Mouse (Mus musculus) heart, embryonic 12.5 days (tissue): ENCODE results near the gene Pcbp1. TPM values are rescaled to one million over a fixed set of nuclear protein-coding genes. Genes with fewer than 3 reads are reported as not detected.

Source experiments
- ATAC-seq: fragments of 200-750 bp; cut with Nextera tagmentation; 2 replicates; pipeline ENCODE4 v1.8.0; 2017; ENCODE audit warnings: moderate TSS enrichment, moderate library complexity; ENCODE audit not compliant: insufficient number of reproducible peaks, low FRiP score
- H3K27ac ChIP-seq: fragments of 300-500 bp; sonication (generic); 2 replicates; pipeline ENCODE4 v1.5.1; 2016; ENCODE audit warnings: mild to moderate bottlenecking, moderate library complexity; ENCODE audit not compliant: poor library complexity, severe bottlenecking
- H3K27me3 ChIP-seq: fragments of 300-500 bp; sonication (generic); replicated peaks from 2 replicates; pipeline ENCODE4 v1.6.1; 2016; ENCODE audit warnings: mild to moderate bottlenecking, moderate library complexity
- H3K36me3 ChIP-seq: fragments of 300-500 bp; sonication (generic); 2 replicates; pipeline ENCODE4 v1.6.1; 2016; ENCODE audit warnings: mild to moderate bottlenecking, moderate library complexity
- H3K4me1 ChIP-seq: fragments of 300-500 bp; sonication (generic); replicated peaks from 2 replicates; pipeline ENCODE4 v1.6.1; 2016; ENCODE audit warnings: mild to moderate bottlenecking
- H3K4me2 ChIP-seq: fragments of 300-500 bp; sonication (generic); 2 replicates; pipeline ENCODE4 v1.6.1; 2016; ENCODE audit warnings: mild to moderate bottlenecking, moderate library complexity
- H3K4me3 ChIP-seq: fragments of 300-500 bp; sonication (generic); 2 replicates; pipeline ENCODE4 v1.5.1; 2016; ENCODE audit warnings: mild to moderate bottlenecking
- H3K9ac ChIP-seq: fragments of 300-500 bp; sonication (generic); 2 replicates; pipeline ENCODE4 v1.6.1; 2016; ENCODE audit warnings: mild to moderate bottlenecking, moderate library complexity
- H3K9me3 ChIP-seq: fragments of 300-500 bp; sonication (generic); replicated peaks from 2 replicates; pipeline ENCODE4 v1.6.1; 2016; ENCODE audit warnings: mild to moderate bottlenecking, moderate library complexity
- WGBS: fragments of 180-500 bp; shearing (Covaris S2); methylation state at CpG from one replicate; pipeline ENCODE4 v1.1.7; 2016; 5-methylcytosine and 5-hydroxymethylcytosine counted together
- polyA plus RNA-seq: library from polyadenylated mRNA; unstranded; fragments of >200 nt; fragmentation: Nextera tagmentation; extraction: Ambion mirVana; gene quantifications from 2 replicates; pipeline ENCODE4 v1.2.1, GENCODE M21; 2016

Gene Pcbp1
- polyA plus RNA-seq, 1 experiment from 2014 or later: 416 TPM

- Histone ChIP-seq H3K9me3 (no peaks in the 10 kb centered on the region), H3K36me3 (no peaks in the 10 kb centered on the region), H3K4me1 (0 out of 2 replicates have a peak, but pooled peaks cover 7% of the 10 kb centered on the region), H3K27ac (no peak overlapping the region), H3K4me2 (no peak overlapping the region), H3K4me3 (no peak overlapping the region), H3K27me3 (no peaks in the 10 kb centered on the region), H3K9ac (no peak overlapping the region)
- ATAC-seq: no peak
These were observed 19.0 kb downstream of the Pcbp1 start for GRCm38 (mm10) chr6:86507116-86507515.

- no peaks in the 10 kb centered on the region for H3K36me3 ChIP-seq
- H3K4me3 ChIP-seq: no peak overlapping the region
- ATAC-seq: no peak
- 0 out of 2 replicates have a peak, but pooled peaks cover 7% of the 10 kb centered on the region for H3K4me1 ChIP-seq
- 85% methylated on average over 3 of the region's 3 CpGs for WGBS
- no peaks in the 10 kb centered on the region for H3K9me3 ChIP-seq
- no peaks in the 10 kb centered on the region for H3K27me3 ChIP-seq
- no peak overlapping the region for H3K9ac ChIP-seq
- H3K27ac ChIP-seq: no peak overlapping the region
- H3K4me2 ChIP-seq: no peak overlapping the region
These were observed 19.8 kb downstream of the Pcbp1 start for GRCm38 (mm10) chr6:86506309-86506708.

- no peak overlapping the region for H3K27ac ChIP-seq
- no peaks in the 10 kb centered on the region for H3K36me3 ChIP-seq
- no peaks in the 10 kb centered on the region for H3K27me3 ChIP-seq
- no peak for ATAC-seq
- H3K4me1 ChIP-seq: 0 out of 2 replicates have a peak, but pooled peaks cover 7% of the 10 kb centered on the region
- no peak overlapping the region for H3K4me2 ChIP-seq
- H3K9me3 ChIP-seq: no peaks in the 10 kb centered on the region
- no peak overlapping the region for H3K9ac ChIP-seq
- whole genome bisulfite sequencing: 54% methylated on average over 7 of the region's 7 CpGs
- H3K4me3 ChIP-seq: no peak overlapping the region
These were observed 20.4 kb downstream of the Pcbp1 start for GRCm38 (mm10) chr6:86505671-86506070.

- H3K4me3 ChIP-seq: no peak overlapping the region
- H3K9ac ChIP-seq: no peak overlapping the region
- no peak overlapping the region for H3K27ac ChIP-seq
- H3K27me3 ChIP-seq: no peaks in the 10 kb centered on the region
- H3K36me3 ChIP-seq: no peaks in the 10 kb centered on the region
- H3K4me1 ChIP-seq: peaks cover 10% of the 10 kb centered on the region
- ATAC-seq: no peak
- H3K9me3 ChIP-seq: no peaks in the 10 kb centered on the region
- 72% methylated on average over 4 of the region's 4 CpGs for WGBS
- no peak overlapping the region for H3K4me2 ChIP-seq
These were observed 22.6 kb downstream of the Pcbp1 start for GRCm38 (mm10) chr6:86503513-86503912.

- Histone ChIP-seq H3K9ac (no peak overlapping the region), H3K4me1 (peaks cover 25% of the 10 kb centered on the region), H3K4me3 (no peak overlapping the region), H3K36me3 (no peaks in the 10 kb centered on the region), H3K9me3 (peaks cover 4% of the 10 kb centered on the region), H3K27ac (peak overlapping the region; percentile 37; the same call in 1 of the 2 replicates), H3K27me3 (no peaks in the 10 kb centered on the region), H3K4me2 (no peak overlapping the region)
- 60% methylated on average over 5 of the region's 5 CpGs for WGBS
- ATAC-seq: no peak
These were observed 26.5 kb downstream of the Pcbp1 start for GRCm38 (mm10) chr6:86499571-86500109.

- peaks cover 32% of the 10 kb centered on the region for H3K4me1 ChIP-seq
- peak overlapping the region; percentile 63 for H3K4me2 ChIP-seq
- no peaks in the 10 kb centered on the region for H3K36me3 ChIP-seq
- H3K9me3 ChIP-seq: peaks cover 4% of the 10 kb centered on the region
- no peak for ATAC-seq
- H3K4me3 ChIP-seq: peak overlapping the region; percentile 29
- H3K9ac ChIP-seq: peak overlapping the region; percentile 69
- H3K27ac ChIP-seq: peak overlapping the region; percentile 63; the same call in 1 of the 2 replicates
- no peaks in the 10 kb centered on the region for H3K27me3 ChIP-seq
- 69% methylated on average over 11 of the region's 11 CpGs for WGBS
These were observed 28.0 kb downstream of the Pcbp1 start for GRCm38 (mm10) chr6:86497942-86498732.

GRCm38 (mm10) chr6:86497071-86497815 is 28.9 kb downstream of the Pcbp1 start:
- peak overlapping the region; percentile 29 for H3K4me3 ChIP-seq
- peak overlapping the region; percentile 63 for H3K4me2 ChIP-seq
- no peaks in the 10 kb centered on the region for H3K27me3 ChIP-seq
- peak overlapping the region; percentile 69 for H3K9ac ChIP-seq
- peaks cover 4% of the 10 kb centered on the region for H3K9me3 ChIP-seq
- WGBS: 17% methylated on average over 13 of the region's 13 CpGs
- H3K27ac ChIP-seq: peak overlapping the region; percentile 63
- peaks cover 32% of the 10 kb centered on the region for H3K4me1 ChIP-seq
- H3K36me3 ChIP-seq: no peaks in the 10 kb centered on the region
- ATAC-seq: peak; percentile 35; the same call in 1 of the 2 replicates

- H3K4me3 ChIP-seq: peak overlapping the region; percentile 29; the same call in 1 of the 2 replicates
- peak overlapping the region; percentile 63 for H3K27ac ChIP-seq
- H3K9me3 ChIP-seq: peaks cover 4% of the 10 kb centered on the region
- peaks cover 32% of the 10 kb centered on the region for H3K4me1 ChIP-seq
- H3K4me2 ChIP-seq: peak overlapping the region; percentile 63
- H3K9ac ChIP-seq: no peak overlapping the region
- WGBS: 74% methylated on average over 5 of the region's 5 CpGs
- H3K36me3 ChIP-seq: no peaks in the 10 kb centered on the region
- H3K27me3 ChIP-seq: no peaks in the 10 kb centered on the region
- no peak for ATAC-seq
These were observed 29.5 kb downstream of the Pcbp1 start for GRCm38 (mm10) chr6:86496585-86496984.

- no peak overlapping the region for H3K9ac ChIP-seq
- 83% methylated on average over 8 of the region's 8 CpGs for WGBS
- no peak overlapping the region for H3K4me3 ChIP-seq
- no peaks in the 10 kb centered on the region for H3K36me3 ChIP-seq
- peaks cover 32% of the 10 kb centered on the region for H3K4me1 ChIP-seq
- no peak overlapping the region for H3K4me2 ChIP-seq
- H3K27me3 ChIP-seq: no peaks in the 10 kb centered on the region
- no peak overlapping the region for H3K27ac ChIP-seq
- H3K9me3 ChIP-seq: peaks cover 4% of the 10 kb centered on the region
- ATAC-seq: no peak
These were observed 30.0 kb downstream of the Pcbp1 start for GRCm38 (mm10) chr6:86496127-86496526.

GRCm38 (mm10) chr6:86495661-86496060 is 30.5 kb downstream of the Pcbp1 start:
- no peak overlapping the region for H3K9ac ChIP-seq

GRCm38 (mm10) chr6:86494767-86495166 is 31.4 kb downstream of the Pcbp1 start:
- peaks cover 32% of the 10 kb centered on the region for H3K4me1 ChIP-seq
- no peaks in the 10 kb centered on the region for H3K36me3 ChIP-seq
- no peak overlapping the region for H3K4me2 ChIP-seq
- ATAC-seq: no peak
- no peak overlapping the region for H3K27ac ChIP-seq
- no peak overlapping the region for H3K9ac ChIP-seq
- H3K9me3 ChIP-seq: peaks cover 4% of the 10 kb centered on the region
- WGBS: 86% methylated on average over 7 of the region's 7 CpGs
- H3K27me3 ChIP-seq: no peaks in the 10 kb centered on the region
- no peak overlapping the region for H3K4me3 ChIP-seq

More at GRCm38 (mm10) chr6:86495661-86496060, 30.5 kb downstream of the Pcbp1 start:
- H3K9me3 ChIP-seq: peaks cover 4% of the 10 kb centered on the region
- WGBS: 48% methylated on average over 3 of the region's 3 CpGs
- H3K4me2 ChIP-seq: no peak overlapping the region
- no peak overlapping the region for H3K4me3 ChIP-seq
- peaks cover 32% of the 10 kb centered on the region for H3K4me1 ChIP-seq
- H3K27ac ChIP-seq: no peak overlapping the region
- H3K36me3 ChIP-seq: no peaks in the 10 kb centered on the region
- no peak for ATAC-seq
- H3K27me3 ChIP-seq: no peaks in the 10 kb centered on the region
